9 mouse cellular contexts compared by ENCODE assay signal in genomic region chr10:116208727-116209115, GRCm38 (mm10).
DNase-seq lines count a peak whose midpoint lies in the region; ATAC-seq and TF ChIP-seq lines count a peak whose summit lies in the region.
"Had no signal": no experiment of that assay in that cellular context is flagged by ENCODE, and none has a peak within 500 bp of the region (broad histone marks: within the 10 kb centered on the region; RNA-seq: fewer than 3 reads in every experiment).

No protein-coding gene starts in this region.

- ATAC-seq in forebrain, postnatal 0 days: no peak
- ATAC-seq in granulocyte monocyte progenitor cell, adult 5-6 weeks (replicated peaks; ENCODE audit: poor library complexity, severe bottlenecking): peak; percentile 21; the same call in 1 of the 2 replicates
- peak; percentile 62 for ATAC-seq in liver, postnatal 0 days

- 0 out of 2 replicates have a peak overlapping the region, but pooled peaks have one; percentile 20 for H3K27ac ChIP-seq in forebrain, embryonic 10.5 days
- H3K27ac ChIP-seq in forebrain, postnatal 0 days (ENCODE audit: low read depth, low read length): no peak overlapping the region
- no peak overlapping the region for H3K27ac ChIP-seq in liver, postnatal 0 days (ENCODE audit: low read depth)

- no peak for TF ChIP-seq CTCF in forebrain, postnatal 0 days (IDR thresholded peaks at IDR 0.05; ENCODE audit: low read depth)
- TF ChIP-seq CTCF in liver, postnatal 0 days (IDR thresholded peaks at IDR 0.05; ENCODE audit: low read depth): no peak

- no peak for DNase-seq in forebrain, embryonic 10.5 days (ENCODE audit: extremely low spot score, low spot score)
- no peak for DNase-seq in forebrain, postnatal 0 days
- DNase-seq in kidney, adult 9 months: peak; percentile 54
- DNase-seq in liver, postnatal 0 days: no peak
- DNase-seq in natural killer cell, adult 2 months (ENCODE audit: low spot score in 2 of 2): no peak
- DNase-seq in adrenal gland, postnatal 36 days: no peak
- DNase-seq in layer of hippocampus, postnatal 25 days (ENCODE audit: extremely low spot score in 1 of 2, low spot score in 1 of 2): no peak
- DNase-seq: gastrocnemius, postnatal 36 days had no signal

- H3K4me3 ChIP-seq in forebrain, embryonic 10.5 days: no peak overlapping the region
- H3K4me3 ChIP-seq in forebrain, postnatal 0 days (ENCODE audit: low read depth, low read length): no peak overlapping the region
- H3K4me3 ChIP-seq in liver, postnatal 0 days (ENCODE audit: low read depth, low read length): no peak overlapping the region

- no peaks in the 10 kb centered on the region for H3K9me3 ChIP-seq in forebrain, embryonic 10.5 days
- no peaks in the 10 kb centered on the region for H3K9me3 ChIP-seq in forebrain, postnatal 0 days (ENCODE audit: low read length)
- no peaks in the 10 kb centered on the region for H3K9me3 ChIP-seq in liver, postnatal 0 days (ENCODE audit: low read length)

- peaks cover 11% of the 10 kb centered on the region for H3K4me1 ChIP-seq in forebrain, embryonic 10.5 days
- no peaks in the 10 kb centered on the region for H3K4me1 ChIP-seq in forebrain, postnatal 0 days (ENCODE audit: insufficient read depth)
- no peaks in the 10 kb centered on the region; the same call in 1 of the 2 replicates for H3K4me1 ChIP-seq in liver, postnatal 0 days (ENCODE audit: insufficient read depth)

- no peaks in the 10 kb centered on the region for H3K27me3 ChIP-seq in forebrain, embryonic 10.5 days (ENCODE audit: poor library complexity, severe bottlenecking)
- H3K27me3 ChIP-seq in forebrain, postnatal 0 days (ENCODE audit: insufficient read depth, low read length): no peaks in the 10 kb centered on the region
- H3K27me3 ChIP-seq in liver, postnatal 0 days (ENCODE audit: insufficient read depth, low read length): no peaks in the 10 kb centered on the region

- no peaks in the 10 kb centered on the region for H3K36me3 ChIP-seq in forebrain, embryonic 10.5 days (replicated peaks)
- H3K36me3 ChIP-seq in forebrain, postnatal 0 days (ENCODE audit: insufficient read depth): no peaks in the 10 kb centered on the region
- no peaks in the 10 kb centered on the region for H3K36me3 ChIP-seq in liver, postnatal 0 days (replicated peaks; ENCODE audit: insufficient read depth, low read length)

- WGBS in forebrain, embryonic 10.5 days: 60% methylated on average over 9 of the region's 9 CpGs
- WGBS in forebrain, postnatal 0 days: 59% methylated on average over 9 of the region's 9 CpGs
- WGBS in liver, postnatal 0 days (ENCODE audit: insufficient replicate concordance): 33% methylated on average over 9 of the region's 9 CpGs

- no peak overlapping the region for H3K9ac ChIP-seq in forebrain, postnatal 0 days
- H3K9ac ChIP-seq in liver, postnatal 0 days (replicated peaks): no peak overlapping the region

- H3K4me2 ChIP-seq in forebrain, postnatal 0 days (ENCODE audit: low read depth): no peak overlapping the region; the same call in 1 of the 2 replicates
- H3K4me2 ChIP-seq in liver, postnatal 0 days (ENCODE audit: low read depth, low read length): peak overlapping the region; percentile 35

- peak; percentile 70 for TF ChIP-seq EP300 in liver, postnatal 0 days (IDR thresholded peaks at IDR 0.05; ENCODE audit: low read depth)
